Mouse (Mus musculus): Measurements from ENCODE around the gene Ccdc62.
A peak's percentile ranks its signal among the peaks of the same experiment; 100 is the strongest.

Ccdc62 gene

GRCm38 (mm10) chr5:123998370-123998769 lies 67.9 kb downstream of the Ccdc62 start:
- no peak for DNase-seq (ENCODE audit: inconsistent age in 2 of 2, low spot score in 1 of 2)

- DNase-seq (ENCODE audit: inconsistent age in 2 of 2, low spot score in 1 of 2) = peak; percentile 89 to 97
Observed at GRCm38 (mm10) chr5:124000824-124001223, 70.3 kb downstream of the Ccdc62 start.

GRCm38 (mm10) chr5:124001274-124001673 lies 70.8 kb downstream of the Ccdc62 start:
- DNase-seq (ENCODE audit: inconsistent age in 2 of 2, low spot score in 1 of 2) = no peak

GRCm38 (mm10) chr5:124002876-124003275 lies 72.4 kb downstream of the Ccdc62 start:
- DNase-seq (ENCODE audit: inconsistent age in 2 of 2, low spot score in 1 of 2) = peak; percentile 68 to 84

- peak; percentile 32 to 67 for DNase-seq (ENCODE audit: inconsistent age in 2 of 2, low spot score in 1 of 2)
Observed at GRCm38 (mm10) chr5:124003375-124003774, 72.9 kb downstream of the Ccdc62 start.

- peak; percentile 72 to 93 for DNase-seq (ENCODE audit: inconsistent age in 2 of 2, low spot score in 1 of 2)
Observed at GRCm38 (mm10) chr5:124004356-124005150, 74.1 kb downstream of the Ccdc62 start.

- no peak for DNase-seq (ENCODE audit: inconsistent age in 2 of 2, low spot score in 1 of 2)
Observed at GRCm38 (mm10) chr5:124005151-124005500, 74.6 kb downstream of the Ccdc62 start.

GRCm38 (mm10) chr5:124005591-124005990 lies 75.1 kb downstream of the Ccdc62 start:
- peak; percentile 20 to 41 for DNase-seq (ENCODE audit: inconsistent age in 2 of 2, low spot score in 1 of 2)

- peak; percentile 44 to 51 for DNase-seq (ENCODE audit: inconsistent age in 2 of 2, low spot score in 1 of 2)
Observed at GRCm38 (mm10) chr5:124006082-124006873, 75.8 kb downstream of the Ccdc62 start.

GRCm38 (mm10) chr5:124006891-124007491 lies 76.5 kb downstream of the Ccdc62 start:
- DNase-seq (ENCODE audit: inconsistent age in 2 of 2, low spot score in 1 of 2) = peak; percentile 97 to 98

GRCm38 (mm10) chr5:124010077-124010476 lies 79.6 kb downstream of the Ccdc62 start:
- DNase-seq (ENCODE audit: inconsistent age in 2 of 2, low spot score in 1 of 2) = no peak

GRCm38 (mm10) chr5:124010910-124011655 lies 80.6 kb downstream of the Ccdc62 start:
- DNase-seq (ENCODE audit: inconsistent age in 2 of 2, low spot score in 1 of 2) = peak; percentile 76 to 86

- peak in 1 of 2 experiments; percentile 74 for DNase-seq (ENCODE audit: inconsistent age in 2 of 2, low spot score in 1 of 2)
Observed at GRCm38 (mm10) chr5:124011927-124012326, 81.4 kb downstream of the Ccdc62 start.

- peak; percentile 83 to 88 for DNase-seq (ENCODE audit: inconsistent age in 2 of 2, low spot score in 1 of 2)
Observed at GRCm38 (mm10) chr5:124012885-124013284, 82.4 kb downstream of the Ccdc62 start.

GRCm38 (mm10) chr5:124013747-124014146 lies 83.3 kb downstream of the Ccdc62 start:
- peak in 1 of 2 experiments; percentile 47 for DNase-seq (ENCODE audit: inconsistent age in 2 of 2, low spot score in 1 of 2)

- no peak for DNase-seq (ENCODE audit: inconsistent age in 2 of 2, low spot score in 1 of 2)
Observed at GRCm38 (mm10) chr5:124014180-124014579, 83.7 kb downstream of the Ccdc62 start.

GRCm38 (mm10) chr5:124014791-124015251 lies 84.3 kb downstream of the Ccdc62 start:
- peak; percentile 73 to 87 for DNase-seq (ENCODE audit: inconsistent age in 2 of 2, low spot score in 1 of 2)

GRCm38 (mm10) chr5:124015727-124016126 lies 85.2 kb downstream of the Ccdc62 start:
- peak in 1 of 2 experiments; percentile 67 for DNase-seq (ENCODE audit: inconsistent age in 2 of 2, low spot score in 1 of 2)

GRCm38 (mm10) chr5:124016291-124016821 lies 85.9 kb downstream of the Ccdc62 start:
- peak in 1 of 2 experiments; percentile 67 for DNase-seq (ENCODE audit: inconsistent age in 2 of 2, low spot score in 1 of 2)

- DNase-seq (ENCODE audit: inconsistent age in 2 of 2, low spot score in 1 of 2) = peak in 1 of 2 experiments; percentile 79
Observed at GRCm38 (mm10) chr5:124017941-124018340, 87.5 kb downstream of the Ccdc62 start.

Data from adrenal gland, adult (tissue).